21 mouse cellular contexts compared by ENCODE assay signal in the genomic region with DNA sequence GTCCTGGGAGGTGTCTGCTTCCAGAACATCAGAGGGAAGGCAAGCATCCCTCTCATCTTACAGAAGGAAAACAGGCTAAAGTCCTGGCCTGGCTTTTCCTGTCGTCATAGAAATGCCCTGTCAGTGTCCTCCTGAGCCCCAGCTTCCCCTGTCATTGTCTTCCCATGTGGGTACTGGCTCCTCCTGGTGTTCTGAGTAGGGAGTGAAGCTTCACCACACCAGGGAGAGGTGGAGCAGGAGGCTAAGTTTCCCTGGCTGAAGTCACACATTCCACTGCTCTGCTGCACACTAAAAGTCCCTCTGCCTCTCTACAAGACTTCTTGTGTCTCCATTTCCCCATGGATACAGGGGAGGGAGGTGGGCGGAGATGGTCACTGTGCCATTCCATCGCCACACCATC. TPM values are rescaled to one million over a fixed set of nuclear protein-coding genes. Genes with fewer than 3 reads are reported as not detected.
DNase-seq lines count a peak whose midpoint lies in the region; ATAC-seq and TF ChIP-seq lines count a peak whose summit lies in the region.
"Had no signal": no experiment of that assay in that cellular context is flagged by ENCODE, and none has a peak within 500 bp of the region (broad histone marks: within the 10 kb centered on the region; RNA-seq: fewer than 3 reads in every experiment).

No protein-coding gene starts in this region.

- H3K4me3 ChIP-seq in forebrain, postnatal 0 days (ENCODE audit: low read depth, low read length), result no peak overlapping the region
- no peak overlapping the region for H3K4me3 ChIP-seq in forebrain, embryonic 14.5 days (ENCODE audit: low read depth, low read length)
- no peak overlapping the region for H3K4me3 ChIP-seq in liver, embryonic 14.5 days (ENCODE audit: insufficient read depth in 1 of 2, low read depth in 2 of 2, low read length in 2 of 2)
- H3K4me3 ChIP-seq in liver, embryonic 11.5 days (ENCODE audit: low read depth, low read length), result no peak overlapping the region
- no peak overlapping the region for H3K4me3 ChIP-seq in ES-Bruce4 (ENCODE audit: low read depth, low read length)
- H3K4me3 ChIP-seq: embryonic facial prominence, embryonic 15.5 days; forebrain, embryonic 10.5 days; hindbrain, embryonic 15.5 days; megakaryocyte, embryonic 14.5 days had no signal

- H3K36me3 ChIP-seq in forebrain, postnatal 0 days (ENCODE audit: insufficient read depth), result no peaks in the 10 kb centered on the region; the same call in 1 of the 2 replicates
- no peaks in the 10 kb centered on the region for H3K36me3 ChIP-seq in forebrain, embryonic 14.5 days (ENCODE audit: control insufficient read depth, insufficient read depth, low read length)
- no peaks in the 10 kb centered on the region for H3K36me3 ChIP-seq in liver, embryonic 14.5 days (replicated peaks; ENCODE audit: control insufficient read depth, insufficient read depth, low read depth)
- peaks cover 5% of the 10 kb centered on the region for H3K36me3 ChIP-seq in liver, embryonic 11.5 days (ENCODE audit: control insufficient read depth, insufficient read depth, low read length)
- H3K36me3 ChIP-seq in ES-Bruce4 (ENCODE audit: control insufficient read depth, insufficient read depth, low read length, poor library complexity, severe bottlenecking), result no peaks in the 10 kb centered on the region
- H3K36me3 ChIP-seq: hindbrain, embryonic 15.5 days had no signal

- no peak for ATAC-seq in forebrain, postnatal 0 days
- no peak for ATAC-seq in forebrain, embryonic 14.5 days
- ATAC-seq in liver, embryonic 14.5 days (ENCODE audit: insufficient read depth), result no peak
- ATAC-seq in liver, embryonic 11.5 days (replicated peaks; ENCODE audit: low FRiP score), result no peak

- no peak overlapping the region for H3K4me2 ChIP-seq in forebrain, postnatal 0 days (ENCODE audit: low read depth)
- no peak overlapping the region for H3K4me2 ChIP-seq in forebrain, embryonic 14.5 days (ENCODE audit: low read length)
- H3K4me2 ChIP-seq in liver, embryonic 14.5 days (ENCODE audit: low read depth), result no peak overlapping the region
- H3K4me2 ChIP-seq in liver, embryonic 11.5 days, result no peak overlapping the region
- H3K4me2 ChIP-seq: embryonic facial prominence, embryonic 15.5 days; hindbrain, embryonic 15.5 days had no signal

- H3K27me3 ChIP-seq in forebrain, postnatal 0 days (ENCODE audit: insufficient read depth, low read length), result no peaks in the 10 kb centered on the region
- no peaks in the 10 kb centered on the region for H3K27me3 ChIP-seq in forebrain, embryonic 14.5 days (replicated peaks; ENCODE audit: control insufficient read depth, insufficient read depth, low read length)
- H3K27me3 ChIP-seq in liver, embryonic 14.5 days (ENCODE audit: control insufficient read depth, insufficient read depth, low read length), result no peaks in the 10 kb centered on the region
- H3K27me3 ChIP-seq in liver, embryonic 11.5 days (replicated peaks; ENCODE audit: control insufficient read depth, insufficient read depth, low read length), result no peaks in the 10 kb centered on the region
- H3K27me3 ChIP-seq in ES-Bruce4 (ENCODE audit: control insufficient read depth, insufficient read depth, low read length, poor library complexity, severe bottlenecking), result no peaks in the 10 kb centered on the region
- H3K27me3 ChIP-seq: embryonic facial prominence, embryonic 15.5 days; hindbrain, embryonic 15.5 days; megakaryocyte, embryonic 14.5 days had no signal

- WGBS in forebrain, postnatal 0 days, result 62% methylated on average over 3 of the region's 3 CpGs
- WGBS in forebrain, embryonic 14.5 days, result 66% methylated on average over 3 of the region's 3 CpGs
- WGBS in liver, embryonic 14.5 days (ENCODE audit: insufficient replicate concordance), result 56% methylated on average over 3 of the region's 3 CpGs
- WGBS in liver, embryonic 11.5 days, result 61% methylated on average over 3 of the region's 3 CpGs

- no peak overlapping the region for H3K27ac ChIP-seq in forebrain, postnatal 0 days (ENCODE audit: low read depth, low read length)
- H3K27ac ChIP-seq in forebrain, embryonic 14.5 days (ENCODE audit: low read depth, low read length), result no peak overlapping the region
- H3K27ac ChIP-seq in liver, embryonic 14.5 days, result no peak overlapping the region
- no peak overlapping the region for H3K27ac ChIP-seq in liver, embryonic 11.5 days (ENCODE audit: low read depth, low read length)
- H3K27ac ChIP-seq in ES-Bruce4 (ENCODE audit: insufficient read depth, low read length), result no peak overlapping the region
- H3K27ac ChIP-seq: embryonic facial prominence, embryonic 15.5 days; forebrain, embryonic 10.5 days; hindbrain, embryonic 15.5 days had no signal

- no peak for DNase-seq in forebrain, postnatal 0 days
- no peak for DNase-seq in forebrain, embryonic 14.5 days (ENCODE audit: low spot score)
- no peak for DNase-seq in liver, embryonic 14.5 days (ENCODE audit: low read depth in 3 of 3, low spot score in 3 of 3)
- DNase-seq in liver, embryonic 11.5 days (ENCODE audit: low spot score), result no peak
- no peak for DNase-seq in brain, embryonic 14.5 days (ENCODE audit: low read depth)
- no peak for DNase-seq in spleen, adult 18-20 months
- DNase-seq: adrenal gland, postnatal 14 days; cerebellum, adult 8-10 months; gastrocnemius, postnatal 14 days; heart, postnatal 10 days; kidney, adult 9 months; lung, postnatal 14 days; right cerebral cortex, adult 18-20 months; thymus, postnatal 25 days had no signal

- no peak for TF ChIP-seq POLR2A in ES-Bruce4 (IDR thresholded peaks at IDR 0.05; ENCODE audit: insufficient read depth, low read length)
- TF ChIP-seq POLR2A in brain, embryonic 14.5 days (IDR thresholded peaks at IDR 0.05; ENCODE audit: borderline replicate concordance, extremely low read depth, insufficient read depth, insufficient read length, poor library complexity, severe bottlenecking), result no peak

- no peaks in the 10 kb centered on the region for H3K9me3 ChIP-seq in forebrain, postnatal 0 days (ENCODE audit: low read length)
- no peaks in the 10 kb centered on the region for H3K9me3 ChIP-seq in forebrain, embryonic 14.5 days (replicated peaks; ENCODE audit: control insufficient read depth, low read length)
- H3K9me3 ChIP-seq in liver, embryonic 14.5 days (ENCODE audit: control insufficient read depth, low read length), result no peaks in the 10 kb centered on the region
- H3K9me3 ChIP-seq in liver, embryonic 11.5 days (ENCODE audit: control insufficient read depth, low read length), result no peaks in the 10 kb centered on the region
- H3K9me3 ChIP-seq in ES-Bruce4 (replicated peaks; ENCODE audit: control insufficient read depth, insufficient read depth, low read length, poor library complexity, severe bottlenecking), result no peaks in the 10 kb centered on the region
- H3K9me3 ChIP-seq: embryonic facial prominence, embryonic 15.5 days; forebrain, embryonic 10.5 days; hindbrain, embryonic 15.5 days; megakaryocyte, embryonic 14.5 days had no signal

- no peak overlapping the region for H3K9ac ChIP-seq in forebrain, postnatal 0 days
- H3K9ac ChIP-seq in forebrain, embryonic 14.5 days (ENCODE audit: low read length), result no peak overlapping the region
- no peak overlapping the region for H3K9ac ChIP-seq in liver, embryonic 14.5 days (replicated peaks)
- H3K9ac ChIP-seq in liver, embryonic 11.5 days (ENCODE audit: low read depth, low read length), result no peak overlapping the region
- H3K9ac ChIP-seq in ES-Bruce4 (ENCODE audit: low read depth, poor library complexity, severe bottlenecking), result no peak overlapping the region
- H3K9ac ChIP-seq: embryonic facial prominence, embryonic 15.5 days; hindbrain, embryonic 15.5 days had no signal

- TF ChIP-seq EP300 in liver, embryonic 14.5 days (IDR thresholded peaks at IDR 0.05; ENCODE audit: low read depth), result no peak
- TF ChIP-seq EP300 in ES-Bruce4 (IDR thresholded peaks at IDR 0.05; ENCODE audit: insufficient read depth, low read depth, low read length), result no peak

- peak; percentile 28; the same call in 1 of the 2 replicates for TF ChIP-seq CTCF in forebrain, postnatal 0 days (IDR thresholded peaks at IDR 0.05; ENCODE audit: low read depth)
- peak; percentile 35 for TF ChIP-seq CTCF in liver, embryonic 14.5 days (IDR thresholded peaks at IDR 0.05; ENCODE audit: low read depth)
- peak; percentile 36 for TF ChIP-seq CTCF in ES-Bruce4 (IDR thresholded peaks at IDR 0.05; ENCODE audit: low read depth, low read length)
- peak; percentile 6; the same call in 1 of the 2 replicates for TF ChIP-seq CTCF in brain, embryonic 14.5 days (IDR thresholded peaks at IDR 0.05; ENCODE audit: borderline replicate concordance, extremely low read depth, insufficient read depth, insufficient read length)

- H3K4me1 ChIP-seq in forebrain, postnatal 0 days (ENCODE audit: insufficient read depth), result no peaks in the 10 kb centered on the region
- no peaks in the 10 kb centered on the region for H3K4me1 ChIP-seq in forebrain, embryonic 14.5 days (ENCODE audit: control insufficient read depth, insufficient read depth, low read length)
- no peaks in the 10 kb centered on the region for H3K4me1 ChIP-seq in liver, embryonic 14.5 days (replicated peaks; ENCODE audit: control insufficient read depth in 2 of 2, insufficient read depth in 2 of 2, low read length in 1 of 2)
- H3K4me1 ChIP-seq in liver, embryonic 11.5 days (replicated peaks; ENCODE audit: control insufficient read depth, insufficient read depth, low read length), result no peaks in the 10 kb centered on the region
- no peaks in the 10 kb centered on the region for H3K4me1 ChIP-seq in ES-Bruce4 (ENCODE audit: control insufficient read depth, insufficient read depth, low read length)
- H3K4me1 ChIP-seq: embryonic facial prominence, embryonic 15.5 days; forebrain, embryonic 10.5 days; hindbrain, embryonic 15.5 days had no signal

RNA-seq across cellular contexts. Expression of gene Man2b2, which starts 12.7 kb away (rescaled TPM):
- 10.8 and 13.9 TPM in 2 replicates for total RNA-seq in forebrain, postnatal 0 days (2014; rRNA removed)
- polyA plus RNA-seq in forebrain, postnatal 0 days (2015; fragmentation: Nextera tagmentation; extraction: Ambion mirVana), result 10.3 and 12.7 TPM in 2 replicates
- 5.7 and 7.4 TPM in 2 replicates for polyA plus RNA-seq in forebrain, embryonic 14.5 days (2014; fragmentation: Nextera tagmentation; extraction: Ambion mirVana)
- 11.5 and 13.1 TPM in 2 replicates for polyA plus RNA-seq in liver, embryonic 14.5 days (2012; rRNA removed)
- 10.4 and 11.5 TPM in 2 replicates for polyA plus RNA-seq in liver, embryonic 14.5 days (2014; fragmentation: Nextera tagmentation; extraction: Ambion mirVana)
- polyA plus RNA-seq in liver, embryonic 11.5 days (2014; fragmentation: Nextera tagmentation; extraction: Ambion mirVana), result 17.4 and 20.2 TPM in 2 replicates
- 10.5 and 11.4 TPM in 2 replicates for polyA plus RNA-seq in ES-Bruce4 (2011; ENCODE audit: insufficient read depth, insufficient read length, low read depth, missing spikeins)
- polyA plus RNA-seq in brain, embryonic 14.5 days (2012; rRNA removed), result 13.8 and 18.1 TPM in 2 replicates

RNA-seq across cellular contexts. Expression of gene Mrfap1, which starts 21.2 kb away (rescaled TPM):
- 296 and 353 TPM in 2 replicates for total RNA-seq in forebrain, postnatal 0 days (2014; rRNA removed)
- 477 and 530 TPM in 2 replicates for polyA plus RNA-seq in forebrain, postnatal 0 days (2015; fragmentation: Nextera tagmentation; extraction: Ambion mirVana)
- polyA plus RNA-seq in forebrain, embryonic 14.5 days (2014; fragmentation: Nextera tagmentation; extraction: Ambion mirVana), result 394 and 418 TPM in 2 replicates
- polyA plus RNA-seq in liver, embryonic 14.5 days (2012; rRNA removed), result 57.9 and 68.4 TPM in 2 replicates
- polyA plus RNA-seq in liver, embryonic 14.5 days (2014; fragmentation: Nextera tagmentation; extraction: Ambion mirVana), result 156 and 172 TPM in 2 replicates
- polyA plus RNA-seq in liver, embryonic 11.5 days (2014; fragmentation: Nextera tagmentation; extraction: Ambion mirVana), result 366 and 368 TPM in 2 replicates
- 312 and 320 TPM in 2 replicates for polyA plus RNA-seq in ES-Bruce4 (2011; ENCODE audit: insufficient read depth, insufficient read length, low read depth, missing spikeins)
- 169 and 202 TPM in 2 replicates for polyA plus RNA-seq in brain, embryonic 14.5 days (2012; rRNA removed)

RNA-seq across cellular contexts. Expression of gene Ppp2r2c, which starts 50.6 kb away (rescaled TPM):
- 171 and 177 TPM in 2 replicates for total RNA-seq in forebrain, postnatal 0 days (2014; rRNA removed)
- polyA plus RNA-seq in forebrain, postnatal 0 days (2015; fragmentation: Nextera tagmentation; extraction: Ambion mirVana), result 75.5 and 96.1 TPM in 2 replicates
- polyA plus RNA-seq in forebrain, embryonic 14.5 days (2014; fragmentation: Nextera tagmentation; extraction: Ambion mirVana), result 17.1 and 23.4 TPM in 2 replicates
- 0.05 TPM in 1 of 2 replicates, not detected in the other for polyA plus RNA-seq in liver, embryonic 14.5 days (2012; rRNA removed)
- 0.03 TPM in 1 of 2 replicates, not detected in the other for polyA plus RNA-seq in liver, embryonic 14.5 days (2014; fragmentation: Nextera tagmentation; extraction: Ambion mirVana)
- polyA plus RNA-seq in liver, embryonic 11.5 days (2014; fragmentation: Nextera tagmentation; extraction: Ambion mirVana), result 0.30 and 0.33 TPM in 2 replicates
- polyA plus RNA-seq in ES-Bruce4 (2011; ENCODE audit: insufficient read depth, insufficient read length, low read depth, missing spikeins), result 14.6 and 15.9 TPM in 2 replicates
- 49.0 and 66.7 TPM in 2 replicates for polyA plus RNA-seq in brain, embryonic 14.5 days (2012; rRNA removed)
- total RNA-seq: common myeloid progenitor, adult 5-6 weeks had no signal
- polyA plus RNA-seq: liver, adult 2 months had no signal

Comparison
In these comparisons a context has a peak if more than half of its experiments do, and no peak if none do; other contexts are left out.
1. RNA of gene Ppp2r2c, which starts 50.6 kb away (polyA plus RNA-seq): 75.5 to 96.1 TPM in forebrain, postnatal 0 days, 49.0 to 66.7 TPM in brain, embryonic 14.5 days, 17.1 to 23.4 TPM in forebrain, embryonic 14.5 days and 14.6 to 15.9 TPM in ES-Bruce4; 0.30 to 0.33 TPM in liver, embryonic 11.5 days and 0.03 to 0.05 TPM in liver, embryonic 14.5 days; every median in the first group is over 10 times any median in the second.
2. Peak in every context shown above with its lines, with median percentiles within 50 percentile points of each other: CTCF ChIP-seq.